Mouse (Mus musculus) CD4-positive naive resting alpha-beta T cell, adult 76 days (primary cell): ENCODE measurements around the gene Gch1. TPM values are rescaled to one million over a fixed set of nuclear protein-coding genes. Genes with fewer than 3 reads are reported as not detected.

Experiments used
- total RNA-seq: library from RNA; stranded (reverse); gene quantifications from one replicate; pipeline ENCODE4 v1.2.4, GENCODE M21; 2023

The Gch1 gene
- 97.6 TPM for total RNA-seq

GRCm38 (mm10) chr14:47188848-47189634 is at the start of gene Gch1:
Gene Gch1 (minus strand): TSS chr14:47189413.

Other genes with a start within 250 kb of the Gch1 start
- gene Wdhd1, start 87.4 kb upstream of the Gch1 start, total RNA-seq, result 35.3 TPM
- gene Socs4, start 87.5 kb upstream of the Gch1 start, total RNA-seq, result 23.4 TPM
- 215 TPM for gene Mapk1ip1l, start 108.9 kb upstream of the Gch1 start, total RNA-seq
- gene Lgals3, start 178.3 kb upstream of the Gch1 start, total RNA-seq, result 3.5 TPM
- 4.4 TPM for gene Dlgap5, start 229.0 kb upstream of the Gch1 start, total RNA-seq